Mouse (Mus musculus) E14TG2a.4 (cell line): ENCODE measurements at regions not wholly inside any gene's neighbourhood (a gene's known extent, or its start where the extent isn't known, plus 50 kb on each side); places are given as distances from the start of the nearest gene placed in this dataset.

Experiments used
- CTCF ChIP-seq: conservative IDR thresholded peaks from 2 replicates; pipeline ENCODE4 v1.5.1; 2014; ENCODE audit warnings: low read length
- NANOG ChIP-seq: IDR thresholded peaks from 2 replicates; pipeline ENCODE4 v1.6.1; 2014; ENCODE audit warnings: borderline replicate concordance, low read length, mixed read lengths
- POU5F1 ChIP-seq: IDR thresholded peaks from 2 replicates; pipeline ENCODE4 v1.6.1; 2014; ENCODE audit warnings: low read length, borderline replicate concordance

- TF ChIP-seq CTCF: no peak
- TF ChIP-seq POU5F1: no peak
- TF ChIP-seq NANOG: no peak
Observed at GRCm38 (mm10) chr1:64198322-64198721, 76.2 kb upstream of the Klf7 start.
